Mouse (Mus musculus) mature B cell (primary cell): ENCODE data around the gene Atl2.

Source experiments
- in situ Hi-C: fragments of 300-500 bp; cut with MboI; formaldehyde crosslinking; loops from 2 replicates; pipeline ENCODE4 v1.14.3; 2019

The Atl2 gene

DNA sequence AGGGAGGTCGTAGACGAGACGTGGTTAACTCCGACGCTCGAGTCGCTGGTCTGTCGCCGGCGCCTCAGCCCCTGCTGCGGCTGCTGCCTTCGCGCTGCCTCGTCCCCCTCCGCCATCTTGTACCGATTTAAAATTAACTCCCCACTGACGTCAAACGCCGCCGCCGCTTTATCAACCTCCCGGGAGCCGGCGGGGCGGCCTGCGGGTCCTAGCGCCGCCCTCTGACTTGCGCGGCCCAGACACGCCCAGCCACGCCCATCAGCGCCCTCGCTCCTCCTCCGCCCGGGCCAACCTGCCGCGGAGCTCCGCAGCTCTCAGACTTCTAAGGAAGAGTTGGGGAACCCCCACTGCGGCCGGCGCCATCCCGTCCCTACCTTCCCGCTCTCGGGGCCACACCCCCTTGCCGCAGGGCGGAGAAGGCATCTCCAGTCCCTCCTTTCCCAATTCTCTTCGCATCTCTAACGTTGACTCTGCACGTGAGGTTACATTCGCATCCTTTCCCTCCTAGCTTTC, at the start of gene Atl2:
TSS of gene Atl2 (minus strand) at position 213 of the 513 bp plus-strand sequence.
- in situ Hi-C loops = loop anchor here (25.0 kb wide), 1 partner anchor 291 kb away; no protein-coding TSS in a partner anchor

DNA sequence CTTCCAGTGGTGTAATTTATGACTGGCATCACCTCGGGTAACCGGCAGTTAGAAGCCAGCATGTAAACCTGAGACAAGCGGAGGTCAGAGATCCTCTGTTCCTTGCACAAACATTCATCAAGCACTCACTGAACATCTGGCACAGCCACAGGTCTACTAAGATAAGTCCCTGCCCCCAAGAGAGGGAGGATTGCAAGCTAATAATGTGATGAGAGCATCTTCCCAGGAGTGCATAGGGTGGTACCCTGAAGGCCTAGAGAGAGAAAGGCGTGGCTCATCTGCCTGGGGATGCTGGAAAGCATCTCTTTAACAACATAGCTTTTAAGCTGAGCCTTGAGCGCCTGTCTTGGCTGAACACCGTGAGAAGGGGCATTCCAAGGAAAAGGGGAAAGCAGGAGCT, 48.9 kb upstream of the Atl2 start:
- in situ Hi-C loops = no loop called here

DNA sequence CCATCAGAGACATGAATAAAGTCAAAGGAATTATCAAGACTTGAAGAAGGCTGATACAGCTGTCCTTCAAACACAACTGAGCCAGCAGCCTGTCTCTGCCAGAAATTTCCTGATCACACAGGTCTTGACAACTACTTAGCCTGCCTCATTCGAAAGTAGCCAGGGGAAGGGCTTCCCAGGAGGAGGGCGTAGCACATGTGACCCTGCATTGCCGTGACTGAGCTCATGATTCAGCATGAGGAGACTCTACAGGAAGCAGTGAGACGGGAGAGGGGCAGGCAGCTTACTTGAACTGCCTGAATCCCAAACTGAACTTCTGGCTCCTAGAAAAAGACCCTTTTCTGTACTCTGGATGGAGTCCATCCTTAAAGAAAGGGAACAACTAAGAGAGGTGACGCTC, 46.5 kb upstream of the Atl2 start:
- in situ Hi-C loops = no loop called here

DNA sequence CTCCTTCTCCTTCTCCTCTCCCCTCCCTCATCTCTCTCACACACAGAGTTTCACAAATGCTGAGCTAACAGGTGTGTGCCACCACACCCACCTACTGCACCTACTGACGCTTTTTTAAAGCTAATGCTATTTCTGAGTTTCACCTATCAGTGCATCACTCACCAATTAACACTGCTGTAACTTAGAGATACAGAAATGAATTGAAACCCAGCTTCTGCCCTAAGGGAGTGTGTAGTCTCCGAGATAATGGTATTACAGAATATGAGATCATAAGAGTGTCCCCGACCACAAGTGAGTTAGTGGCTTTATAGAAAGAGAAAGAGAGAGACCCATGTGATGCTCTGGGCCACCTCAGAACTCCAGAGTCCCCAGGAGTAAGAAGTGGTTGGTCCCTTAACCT, 43.2 kb upstream of the Atl2 start:
- in situ Hi-C loops = no loop called here

DNA sequence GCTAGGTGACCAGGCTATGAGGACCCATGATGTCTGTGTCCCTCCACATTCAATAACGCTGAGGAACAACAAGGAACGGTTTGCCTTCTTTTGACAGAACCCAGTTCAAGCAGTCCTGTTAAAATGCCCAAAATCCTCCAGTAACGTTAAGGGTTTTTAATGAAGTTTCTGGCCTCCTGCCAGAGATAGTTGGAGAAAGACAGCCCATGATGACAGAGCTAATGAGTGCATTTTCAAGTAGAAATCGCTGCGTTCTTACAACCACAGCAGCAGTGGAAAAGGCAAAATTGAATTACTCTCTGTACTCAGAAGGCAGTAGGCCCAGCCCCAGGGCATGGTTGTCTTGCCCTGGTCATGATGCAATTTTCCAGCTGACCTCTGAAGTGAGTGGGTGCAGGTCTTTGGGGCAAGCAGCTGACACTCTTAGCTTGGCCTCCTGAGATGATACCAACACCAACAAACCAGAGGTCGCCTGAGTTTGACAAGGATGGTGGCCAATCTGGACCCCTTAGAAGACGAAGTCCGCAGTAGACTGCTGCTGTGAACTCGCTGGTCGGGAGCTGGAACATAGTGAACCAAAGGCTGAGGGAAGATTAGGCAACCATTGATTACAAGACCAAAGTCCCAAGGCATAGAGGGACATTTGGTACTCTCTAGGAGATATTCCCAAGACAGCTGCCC, 42.1 kb upstream of the Atl2 start:
- in situ Hi-C loops = no loop called here

DNA sequence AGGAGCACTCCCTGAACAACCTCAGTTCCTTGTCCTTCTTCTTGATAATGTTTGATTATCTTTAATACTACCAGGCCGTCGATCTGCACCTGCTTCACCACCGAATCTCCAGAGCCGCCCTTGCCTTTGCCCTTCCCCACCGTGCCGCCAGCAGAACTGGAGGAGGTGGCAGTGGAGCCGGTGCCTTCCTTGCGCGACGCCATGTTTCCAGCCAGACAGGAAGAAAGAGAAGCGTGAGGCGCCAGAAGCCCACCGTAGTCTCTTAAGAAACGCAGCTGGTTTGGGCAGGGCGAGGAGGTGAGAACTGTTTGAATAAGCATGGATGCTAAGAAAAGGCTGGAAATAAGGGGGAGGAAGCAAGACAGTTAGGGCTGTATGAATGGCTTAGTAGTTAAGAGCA, 38.4 kb upstream of the Atl2 start:
- in situ Hi-C loops = no loop called here

DNA sequence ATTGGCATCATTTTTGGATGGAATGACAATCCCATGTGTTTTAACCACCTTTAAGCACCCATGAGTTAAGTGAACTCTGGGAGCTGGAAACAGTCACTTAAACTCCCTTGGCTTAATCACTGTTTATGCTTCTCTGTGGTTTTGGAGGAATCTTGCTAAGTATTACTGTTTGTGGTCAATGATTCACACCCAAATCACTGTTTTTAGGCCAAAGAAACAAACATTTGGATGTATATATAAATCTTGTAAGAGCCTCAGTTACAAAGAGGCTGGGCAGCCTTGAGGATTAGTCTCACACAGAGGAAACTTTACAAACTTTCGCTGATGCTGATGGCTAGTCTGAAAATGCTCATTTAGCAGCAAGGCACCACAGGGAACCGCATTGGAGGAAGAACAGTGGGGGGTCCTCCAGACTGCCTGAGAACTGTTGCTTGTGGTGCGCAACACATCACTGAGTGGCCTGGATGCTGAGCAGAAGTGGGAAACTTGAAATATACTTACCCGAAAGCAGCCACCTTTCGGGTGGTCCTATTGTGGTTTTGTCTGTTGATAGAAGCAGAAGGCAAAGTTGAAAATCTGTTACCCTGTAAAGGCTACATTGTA, 36.9 kb upstream of the Atl2 start:
- in situ Hi-C loops = no loop called here

DNA sequence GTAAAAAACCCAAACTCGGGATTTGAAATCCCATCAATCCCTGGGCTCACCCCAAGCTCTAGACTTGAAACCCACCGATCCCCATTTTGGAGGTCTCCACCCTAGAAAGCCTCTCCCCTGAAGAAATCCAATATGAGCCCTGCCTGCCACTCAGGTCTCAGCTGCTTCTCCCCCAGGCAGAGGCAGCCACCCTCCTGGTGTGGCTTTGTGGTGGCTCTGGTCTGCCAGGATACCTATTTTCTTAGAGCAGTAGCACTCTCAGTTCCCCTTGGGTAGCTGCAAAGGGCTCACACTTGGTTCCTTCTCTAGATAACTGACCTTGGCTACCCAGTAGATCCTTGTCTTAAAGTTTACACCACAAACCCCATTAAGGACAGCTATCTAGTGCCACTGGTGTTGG, 31.2 kb upstream of the Atl2 start:
- in situ Hi-C loops = no loop called here

DNA sequence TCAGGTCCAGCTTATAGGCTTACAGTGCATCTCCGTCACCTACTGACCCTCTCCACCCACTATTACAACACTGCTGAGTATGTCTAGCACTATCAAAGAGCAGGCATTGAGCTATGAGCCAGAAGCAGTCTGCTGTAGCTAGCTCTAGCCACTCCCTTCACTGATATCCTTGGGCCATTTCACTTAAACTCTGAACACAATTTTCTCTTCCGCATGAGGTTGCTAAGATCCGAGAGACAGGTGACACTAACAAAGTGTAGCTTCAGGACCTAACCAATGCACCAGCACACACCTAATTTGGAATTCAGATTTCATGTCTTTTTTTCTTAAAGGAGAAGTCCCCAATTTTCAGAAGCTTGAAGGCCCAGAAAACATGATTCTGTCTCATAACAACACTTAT, 30.6 kb upstream of the Atl2 start:
- in situ Hi-C loops = no loop called here

DNA sequence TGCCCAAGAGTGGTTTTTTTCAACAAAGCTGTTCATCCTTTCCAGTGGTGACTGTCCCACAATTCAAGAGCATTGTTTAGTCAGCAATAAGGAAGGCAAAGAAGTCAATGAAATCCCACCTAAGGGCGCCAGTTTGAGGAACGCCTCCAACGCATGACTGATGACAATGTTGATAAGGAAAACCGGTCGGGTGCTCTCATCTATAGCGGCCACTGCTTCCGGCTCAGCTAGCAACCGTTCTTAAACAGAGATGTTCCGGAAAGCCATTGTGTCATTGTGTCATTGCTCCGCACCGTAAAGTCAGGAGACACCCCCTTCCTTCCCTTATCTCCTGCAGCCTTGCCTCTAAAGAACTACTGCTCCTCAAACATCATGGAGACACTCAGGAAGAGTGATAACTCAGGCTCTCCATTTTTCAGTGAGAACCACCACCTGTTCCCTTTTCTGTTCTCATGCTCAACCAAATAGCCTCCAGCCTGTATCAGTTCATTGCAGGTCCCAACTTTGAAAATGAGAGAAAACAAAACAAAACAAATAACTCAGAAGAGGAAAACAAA, 30.0 kb upstream of the Atl2 start:
- in situ Hi-C loops = no loop called here

DNA sequence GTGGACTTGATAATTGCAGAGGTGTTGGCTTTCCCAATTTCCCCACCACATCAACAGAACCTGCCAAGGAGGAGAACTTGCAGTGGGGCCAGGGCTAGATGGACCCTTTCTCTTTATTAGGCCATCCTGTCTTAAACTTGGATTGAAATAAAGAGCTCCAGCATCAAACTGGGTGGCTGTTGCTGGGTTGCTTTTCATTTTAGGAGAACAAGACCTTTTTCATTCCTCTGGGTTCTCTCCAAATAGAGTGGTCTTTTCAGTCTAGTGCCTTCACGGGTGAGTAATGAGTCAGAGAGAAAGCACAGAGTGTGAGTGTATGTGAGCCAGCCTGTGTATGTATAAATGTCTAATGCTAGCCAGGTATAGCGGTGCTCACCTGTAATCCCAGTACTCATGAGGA, 24.4 kb upstream of the Atl2 start:
- in situ Hi-C loops = no loop called here

DNA sequence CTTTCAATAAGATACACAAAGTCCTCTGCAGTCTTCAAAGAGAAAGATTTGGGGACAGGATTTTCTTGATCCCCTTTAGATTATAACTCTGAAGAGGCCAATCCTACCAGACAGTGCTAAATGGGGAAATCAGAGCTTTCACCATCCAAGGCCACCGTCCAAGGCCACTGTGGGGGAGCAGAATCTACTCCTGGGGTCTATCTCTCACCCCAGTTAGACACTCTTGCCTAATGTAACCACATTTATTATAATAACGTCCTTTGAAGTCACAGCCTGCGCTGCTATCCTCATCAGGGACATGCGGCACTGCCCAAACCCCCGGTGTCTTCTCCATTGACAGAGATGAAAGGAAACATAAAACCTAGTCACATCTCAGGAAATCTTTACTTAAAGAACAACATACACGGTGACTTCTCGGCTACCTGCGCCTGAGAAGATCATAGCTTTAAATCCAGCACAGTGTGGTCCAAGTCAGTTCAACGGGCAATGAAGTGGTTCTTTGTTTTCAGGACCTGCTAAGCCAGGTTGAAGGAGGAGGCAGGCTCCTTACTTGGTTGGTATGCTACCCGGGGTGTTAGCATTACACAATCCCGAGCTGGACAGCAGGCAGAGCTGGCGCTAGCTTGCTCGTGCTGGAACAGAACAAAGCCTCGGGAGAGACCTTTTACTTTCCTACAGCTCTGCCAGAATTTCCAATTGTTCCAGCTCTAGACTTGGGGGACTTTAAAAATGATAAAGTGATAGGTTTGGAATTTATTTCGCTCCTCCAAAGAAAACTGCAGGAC, 23.8 kb upstream of the Atl2 start:
- in situ Hi-C loops = no loop called here

DNA sequence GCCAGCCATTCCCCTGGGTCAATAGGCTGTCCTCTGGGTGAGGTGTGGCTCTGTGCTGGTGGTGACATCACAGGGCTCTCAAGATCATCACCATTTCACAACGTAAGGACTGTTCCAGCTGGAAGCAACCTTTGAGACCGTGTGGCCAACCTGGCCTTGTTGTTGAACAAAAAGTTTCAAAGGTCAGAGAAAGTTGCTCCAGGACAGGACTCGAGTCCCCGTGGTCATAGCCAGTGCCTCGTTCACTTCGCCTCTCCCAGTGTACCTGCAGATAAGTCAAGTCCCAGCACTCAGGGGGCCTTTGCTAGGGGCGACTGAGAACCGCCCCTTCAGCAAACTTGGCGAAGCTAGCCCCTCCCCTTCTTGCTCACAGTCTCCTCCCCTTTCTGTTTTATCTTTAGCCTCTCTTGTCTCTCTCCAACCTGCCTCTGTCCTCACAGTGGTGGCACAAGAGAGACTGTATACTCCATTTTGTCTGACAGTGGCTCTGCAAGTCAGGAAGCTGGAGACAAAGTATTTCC, 22.6 kb upstream of the Atl2 start:
- in situ Hi-C loops = no loop called here

DNA sequence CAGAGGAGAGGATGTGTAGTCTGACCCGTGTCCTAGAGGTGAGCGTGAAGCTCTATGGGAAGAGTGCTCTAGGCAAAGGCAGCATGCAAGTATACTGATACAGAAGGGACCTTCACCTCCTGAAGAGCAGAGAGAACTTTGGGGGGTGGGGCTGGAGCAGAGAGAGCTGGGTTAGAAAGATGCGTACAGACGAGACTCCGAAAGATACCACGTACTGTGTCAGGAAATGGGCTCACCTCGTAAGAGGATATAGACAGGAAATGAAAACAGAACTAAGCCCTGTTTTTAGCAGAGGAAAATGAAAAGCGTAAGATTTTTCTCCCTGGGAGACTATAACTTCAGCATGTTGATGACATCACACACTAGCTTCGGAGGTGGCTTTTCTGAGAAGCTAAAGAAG, 21.1 kb upstream of the Atl2 start:
- in situ Hi-C loops = no loop called here

DNA sequence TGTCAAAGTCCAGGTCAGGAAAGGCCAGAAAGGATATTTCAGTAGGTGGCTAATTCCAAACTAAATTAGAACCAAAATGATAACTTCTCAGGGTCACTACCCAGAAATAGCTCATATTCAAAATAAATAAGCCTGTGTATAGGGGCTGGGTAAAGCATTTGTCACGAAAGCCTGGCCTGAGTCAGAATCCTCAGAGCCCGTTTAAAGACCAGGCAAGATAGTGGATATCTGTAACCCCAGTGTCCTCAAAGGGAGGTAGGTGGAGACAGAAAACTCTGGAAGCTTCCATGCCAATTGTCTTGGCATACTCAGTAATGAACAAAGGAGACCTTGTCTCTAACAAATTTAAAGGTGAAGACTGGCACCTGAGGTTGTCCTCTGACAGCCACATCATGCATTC, 16.3 kb upstream of the Atl2 start:
- in situ Hi-C loops = no loop called here

DNA sequence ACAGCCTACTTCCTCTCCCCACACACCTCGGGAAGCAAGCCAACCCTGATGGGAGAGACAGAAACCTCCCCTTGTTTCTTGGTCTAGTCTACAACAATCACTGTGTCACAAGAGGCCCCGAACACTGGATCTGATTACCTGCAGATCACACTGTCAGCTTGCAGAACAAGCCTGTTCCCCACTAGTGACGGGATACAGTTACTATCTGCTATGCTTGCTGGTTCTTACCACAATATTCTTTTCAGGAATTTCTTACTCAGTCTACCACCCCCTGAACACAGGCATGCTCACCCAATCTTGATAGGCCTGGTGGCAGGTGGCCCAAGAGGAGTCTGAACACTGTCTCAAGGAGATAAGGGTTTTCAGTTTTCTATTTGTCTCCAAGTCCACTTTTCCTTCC, 15.8 kb upstream of the Atl2 start:
- in situ Hi-C loops = no loop called here

DNA sequence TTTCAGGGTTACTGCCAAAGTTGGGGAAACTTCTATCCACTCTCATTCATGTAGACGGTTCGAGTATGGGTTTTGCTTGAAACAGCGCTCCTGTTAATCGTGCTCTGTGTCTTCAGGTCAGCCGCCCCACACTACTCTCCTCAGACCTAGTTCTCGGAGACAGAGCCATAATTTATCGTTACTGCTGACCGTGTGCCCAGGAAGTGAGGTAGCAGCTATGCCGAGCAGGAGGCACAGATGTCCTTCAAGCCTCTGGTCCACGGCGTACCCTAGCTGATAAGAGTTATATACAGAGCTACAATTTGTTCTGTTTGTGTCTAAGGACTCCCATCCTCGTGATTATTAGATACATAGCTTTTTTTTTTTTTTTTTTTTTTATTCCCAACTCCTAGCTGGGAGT, 13.6 kb upstream of the Atl2 start:
- in situ Hi-C loops = no loop called here

DNA sequence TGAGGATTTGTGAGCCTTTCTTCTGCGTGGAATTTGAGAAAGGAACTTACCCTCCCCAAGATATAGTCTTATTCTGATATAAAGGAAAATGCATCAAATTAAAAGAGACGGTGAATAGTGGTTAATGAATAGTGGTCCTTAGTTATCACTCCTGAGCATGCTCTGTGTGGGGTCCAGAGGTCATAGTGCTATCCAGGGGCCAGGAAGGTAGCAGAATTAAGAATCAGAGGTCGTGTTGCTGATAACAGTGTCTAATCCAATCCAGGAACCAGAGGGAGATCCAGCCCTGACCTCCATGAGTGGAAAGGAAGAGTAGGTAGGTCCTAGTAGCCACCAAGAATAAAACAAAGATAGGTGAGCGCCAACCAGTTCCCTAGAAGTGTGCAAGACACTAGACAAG, 11.8 kb upstream of the Atl2 start:
- in situ Hi-C loops = no loop called here

DNA sequence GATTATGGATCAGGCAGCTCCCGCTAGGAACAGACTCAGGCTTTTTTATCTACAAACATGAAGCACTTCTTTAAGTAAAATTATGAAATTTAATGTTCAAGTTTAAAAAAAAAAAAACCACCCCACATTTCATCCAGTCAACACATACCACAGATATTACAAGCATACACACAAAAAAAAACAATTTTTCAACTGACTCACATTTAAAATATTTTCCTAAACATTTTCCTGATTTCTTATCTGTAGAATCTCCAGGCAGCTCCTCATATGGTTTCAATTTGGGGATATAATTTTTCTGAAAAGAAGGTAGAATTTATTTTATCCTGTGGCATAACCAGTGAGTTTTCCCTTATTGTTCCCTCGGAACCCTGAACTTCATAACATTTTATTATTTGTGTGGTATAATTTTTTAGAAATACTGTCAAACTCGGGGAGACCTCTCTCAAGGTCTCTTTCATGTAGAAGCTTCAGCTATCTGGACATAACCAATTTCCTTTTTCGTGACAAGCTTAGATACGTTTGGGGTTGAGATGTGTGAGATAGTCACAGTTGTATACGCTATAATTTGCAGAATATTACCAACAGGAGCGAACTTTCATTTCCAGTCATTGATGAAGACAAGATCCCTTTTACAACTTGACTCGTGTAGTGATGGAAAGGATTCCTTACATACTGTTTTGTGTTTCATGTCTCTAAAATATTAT, 11.0 kb upstream of the Atl2 start:
- in situ Hi-C loops = no loop called here

DNA sequence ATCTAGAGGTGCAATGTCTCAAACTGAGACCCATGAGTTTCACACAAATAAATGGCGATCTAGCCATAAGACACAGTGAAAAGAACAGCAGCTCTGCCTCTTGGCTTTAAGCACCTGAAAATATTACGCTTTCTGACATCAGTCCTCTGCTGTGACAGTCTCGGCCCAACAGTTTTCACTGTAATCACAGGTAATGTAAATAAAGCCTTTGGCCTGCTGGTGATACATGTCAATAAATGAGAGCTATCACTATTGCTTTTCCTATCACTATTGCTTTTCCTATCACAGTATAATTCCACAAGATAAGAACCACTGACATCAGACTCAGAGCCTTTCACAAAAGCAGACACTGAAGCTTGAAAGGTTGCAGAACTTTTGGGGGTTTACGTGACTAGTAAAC, 8.7 kb upstream of the Atl2 start:
- in situ Hi-C loops = no loop called here

DNA sequence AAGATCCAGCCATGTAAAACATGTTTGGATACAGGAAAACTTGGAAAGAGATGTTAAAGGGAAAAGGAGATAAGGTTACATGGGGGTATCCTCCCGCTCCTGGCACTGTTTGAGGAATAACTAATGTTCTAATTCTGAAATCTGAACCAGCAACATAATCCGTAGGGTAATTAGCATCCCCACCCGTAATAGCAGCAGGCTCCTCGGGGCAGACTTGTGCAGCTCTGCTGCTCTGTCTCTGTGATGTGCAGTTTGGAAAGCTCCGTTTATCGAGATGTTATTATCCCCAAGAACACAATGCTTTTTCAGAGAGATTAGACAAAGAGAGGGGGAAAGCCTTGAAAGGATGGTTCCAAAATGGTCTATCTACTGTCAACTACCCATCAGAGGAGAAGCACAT, 5.3 kb upstream of the Atl2 start:
- in situ Hi-C loops = no loop called here
